Mouse (Mus musculus): Measurements from ENCODE around the gene Usmg5.

- TF ChIP-seq USF1 (IDR thresholded peaks at IDR 0.05; ENCODE audit: low read depth) (no peak), CTCF (IDR thresholded peaks at IDR 0.05; ENCODE audit: control insufficient read depth, insufficient read depth, insufficient read length) (no peak), MAX (IDR thresholded peaks at IDR 0.05) (no peak), MYOD1 (IDR thresholded peaks at IDR 0.05; ENCODE audit: control insufficient read depth, insufficient read length, low read depth) (no peak)
Observed at GRCm38 (mm10) chr19:47133161-47133560, 42.7 kb upstream of the Usmg5 start.
